Mouse (Mus musculus) liver (tissue): Measurements from ENCODE around the gene Wdr62.
"Not testable (repeated sequence)": the region's sequence is repeated elsewhere in the genome, so short reads cannot be mapped to it uniquely, and the experiment has no call there.

ENCODE experiments used
- DNase-seq: peaks from one replicate; pipeline ENCODE4 v3.0.0-alpha.2; 2020; ENCODE audit warnings: mixed read lengths

Wdr62 gene

GRCm38 (mm10) chr7:30251956-30252954 is 28.0 kb downstream of the Wdr62 start:
- no peak for DNase-seq

- DNase-seq = not testable (repeated sequence)
Measured at GRCm38 (mm10) chr7:30237374-30237773, 42.8 kb downstream of the Wdr62 start.

DNA sequence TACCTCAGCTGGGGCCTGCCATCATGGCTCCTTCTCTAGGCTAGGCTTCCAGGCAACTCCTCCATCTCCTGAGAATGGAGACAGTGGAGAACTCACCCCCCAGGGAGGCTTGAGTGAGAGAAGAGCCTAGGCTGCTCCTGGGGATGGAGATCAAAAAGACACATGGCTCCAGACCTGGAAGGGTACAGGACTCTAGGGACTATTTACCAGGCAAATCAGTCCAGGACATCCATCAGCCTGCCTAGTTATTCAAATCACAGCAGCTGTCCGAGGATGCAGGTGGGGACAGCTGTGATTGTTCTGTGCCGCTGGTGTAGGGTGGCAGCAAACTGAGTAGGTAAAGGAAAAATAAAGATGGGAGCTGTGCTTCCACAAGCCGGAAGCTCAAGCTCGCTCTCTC is 44.6 kb downstream of the Wdr62 start, which contains the start of gene Ovol3:
Ovol3 (minus strand) TSS at position 101 of the 400 bp plus-strand sequence.
- no peak for DNase-seq

- DNase-seq = no peak
Measured at GRCm38 (mm10) chr7:30235091-30235490, 45.1 kb downstream of the Wdr62 start.

GRCm38 (mm10) chr7:30234276-30234858 is 45.9 kb downstream of the Wdr62 start:
- DNase-seq = no peak

- no peak for DNase-seq
Measured at GRCm38 (mm10) chr7:30233387-30233786, 46.8 kb downstream of the Wdr62 start.

GRCm38 (mm10) chr7:30232631-30233148 is 47.5 kb downstream of the Wdr62 start:
- peak; percentile 73 for DNase-seq

- DNase-seq = peak; percentile 97
Measured at GRCm38 (mm10) chr7:30231669-30232454, 48.4 kb downstream of the Wdr62 start, which contains the start of the genes Polr2i and Tbcb. Gene Polr2i, plus strand, starts transcription at chr7:30231948. Gene Tbcb, minus strand, starts transcription at chr7:30232272.

GRCm38 (mm10) chr7:30231328-30231668 is 48.9 kb downstream of the Wdr62 start:
- DNase-seq = no peak

DNA sequence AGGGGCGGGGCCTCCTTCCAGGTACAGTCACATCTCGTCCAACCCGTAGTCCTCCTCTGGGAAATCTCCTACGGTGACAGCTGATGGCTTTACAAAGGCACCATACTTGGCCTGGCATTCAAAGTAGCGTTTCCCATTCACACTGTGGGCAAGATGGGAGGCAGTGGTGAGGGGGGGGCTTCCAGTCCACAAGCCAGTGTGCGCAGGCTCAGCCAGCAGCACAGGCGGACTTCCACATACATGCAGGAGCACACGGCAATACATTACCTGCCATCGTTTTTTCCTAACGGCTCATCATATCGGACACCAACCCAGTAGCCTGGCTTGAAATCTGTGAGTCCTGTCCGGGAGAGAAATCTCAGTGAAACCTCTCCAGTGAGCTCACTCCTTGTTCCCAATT is 56.0 kb downstream of the Wdr62 start:
- DNase-seq = no peak

- DNase-seq = peak; percentile 26
Measured at GRCm38 (mm10) chr7:30222205-30222604, 58.0 kb downstream of the Wdr62 start.

GRCm38 (mm10) chr7:30221433-30221832 is 58.8 kb downstream of the Wdr62 start:
- DNase-seq = no peak

GRCm38 (mm10) chr7:30220008-30220356 is 60.2 kb downstream of the Wdr62 start:
- DNase-seq = no peak

- DNase-seq = peak; percentile 61
Measured at GRCm38 (mm10) chr7:30219293-30220007, 60.8 kb downstream of the Wdr62 start.

DNA sequence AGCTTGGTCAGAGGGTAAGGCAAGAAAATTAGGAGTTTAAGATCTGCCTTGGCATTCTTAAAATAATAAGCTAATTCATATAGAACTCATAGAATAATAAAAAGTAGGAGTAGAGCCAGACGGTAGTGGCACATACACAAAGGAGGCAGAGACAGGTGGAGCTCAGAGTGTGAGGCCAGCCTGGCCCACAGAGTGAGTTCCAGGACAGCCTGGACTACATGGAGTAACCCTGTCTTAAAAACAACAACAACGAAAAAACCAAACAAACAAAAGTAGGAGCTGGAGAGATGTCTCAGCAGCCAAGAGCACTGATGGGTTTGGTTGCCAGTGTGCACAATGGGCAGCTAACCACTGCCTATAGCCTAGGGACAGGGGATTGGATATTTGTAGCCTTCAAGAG is 62.9 kb downstream of the Wdr62 start:
- no peak for DNase-seq

DNA sequence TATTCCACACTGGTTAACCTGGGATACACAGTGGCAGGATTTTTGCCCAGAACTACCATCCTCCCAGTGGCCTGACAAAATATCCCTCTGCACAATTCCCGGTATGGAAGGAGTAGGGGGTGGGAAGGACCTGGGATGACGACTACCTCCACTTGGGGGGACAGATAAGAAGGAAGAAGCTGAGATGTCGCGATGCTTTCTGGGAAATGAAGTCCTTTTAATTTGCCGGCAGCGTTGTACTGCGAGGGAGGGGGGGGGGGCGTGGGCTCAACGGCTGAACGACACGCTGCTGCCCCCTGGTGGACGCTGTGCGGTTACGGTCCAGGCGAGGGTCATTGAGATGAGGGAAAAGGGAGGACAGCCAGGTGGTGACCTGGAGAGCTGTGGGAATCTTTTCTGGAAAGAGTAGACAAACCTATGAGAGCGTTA is 63.5 kb downstream of the Wdr62 start:
- peak; percentile 84 for DNase-seq

DNA sequence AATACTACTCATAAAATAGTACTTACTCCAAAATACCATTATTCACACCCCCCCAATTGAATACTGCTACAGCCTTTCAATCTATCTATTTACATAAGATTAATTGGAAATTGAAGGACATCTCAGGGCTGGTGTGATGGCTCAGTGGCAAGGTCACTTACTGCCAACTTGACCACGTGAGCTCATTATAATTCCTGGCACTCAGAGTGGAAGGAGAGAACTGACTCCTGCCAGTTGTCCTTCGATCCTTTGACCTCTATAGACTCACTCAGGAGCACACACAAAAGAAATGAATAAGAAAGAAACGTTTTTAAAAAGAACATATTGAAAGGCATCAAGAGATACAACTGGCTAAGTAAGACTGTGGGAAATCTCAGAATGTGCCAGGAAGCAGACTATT is 64.3 kb downstream of the Wdr62 start:
- no peak for DNase-seq

- DNase-seq = no peak
Measured at GRCm38 (mm10) chr7:30213881-30214280, 66.3 kb downstream of the Wdr62 start.

DNA sequence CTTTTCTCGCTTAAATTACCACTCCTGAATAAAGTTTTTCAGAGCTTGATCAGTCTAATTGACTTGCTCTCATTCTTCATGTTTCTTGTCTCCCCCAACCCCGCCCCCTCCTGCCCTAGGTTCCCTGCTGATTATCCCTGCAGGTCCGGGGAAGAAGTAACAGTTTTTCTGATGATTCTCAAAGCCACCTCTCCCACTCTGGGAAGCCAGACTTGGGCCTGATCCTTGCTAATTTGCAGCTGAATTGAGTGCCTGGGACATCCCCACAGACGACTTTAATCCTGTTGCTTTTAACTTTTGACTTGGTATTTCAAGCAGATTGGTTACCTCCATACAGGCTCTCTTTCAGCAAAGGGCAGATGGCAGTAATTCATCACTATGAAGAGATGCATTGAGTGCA is 69.2 kb downstream of the Wdr62 start:
- DNase-seq = no peak

DNA sequence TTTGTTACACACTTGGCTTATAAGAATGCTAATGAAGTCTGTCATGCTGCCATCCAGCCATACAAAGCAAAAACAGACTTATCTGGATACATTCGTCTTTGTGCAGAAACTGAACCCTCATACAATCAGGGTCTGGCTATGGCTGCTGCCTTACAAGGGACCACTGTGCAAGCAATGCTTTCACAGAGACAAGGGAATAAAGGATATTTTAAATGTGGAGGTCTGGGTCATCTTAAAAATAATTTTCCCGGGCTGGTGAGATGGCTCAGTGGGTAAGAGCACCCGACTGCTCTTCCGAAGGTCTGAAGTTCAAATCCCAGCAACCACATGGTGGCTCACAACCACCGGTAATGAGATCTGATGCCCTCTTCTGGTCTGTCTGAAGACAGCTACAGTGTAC is 73.9 kb downstream of the Wdr62 start:
- DNase-seq = not testable (repeated sequence)

DNA sequence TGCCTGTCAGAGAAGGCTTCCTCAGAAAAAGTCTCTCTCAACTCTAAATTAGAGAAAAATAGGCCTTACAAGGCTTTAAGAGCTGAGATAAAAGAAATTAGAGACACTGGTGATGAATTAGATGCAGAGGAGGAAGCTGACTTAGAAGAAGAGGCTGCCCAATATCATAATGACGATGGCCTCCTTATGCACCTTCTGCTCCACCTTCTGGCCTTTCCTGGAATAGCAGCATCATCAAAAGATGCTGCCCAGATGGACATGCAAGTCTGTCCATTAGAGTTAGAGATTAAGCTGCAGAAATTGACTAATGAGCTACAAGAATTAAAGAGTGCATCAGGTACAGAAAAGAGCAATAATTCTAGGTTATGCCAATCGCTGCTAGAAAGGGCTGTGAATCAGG is 74.8 kb downstream of the Wdr62 start:
- peak; percentile 65 for DNase-seq

DNA sequence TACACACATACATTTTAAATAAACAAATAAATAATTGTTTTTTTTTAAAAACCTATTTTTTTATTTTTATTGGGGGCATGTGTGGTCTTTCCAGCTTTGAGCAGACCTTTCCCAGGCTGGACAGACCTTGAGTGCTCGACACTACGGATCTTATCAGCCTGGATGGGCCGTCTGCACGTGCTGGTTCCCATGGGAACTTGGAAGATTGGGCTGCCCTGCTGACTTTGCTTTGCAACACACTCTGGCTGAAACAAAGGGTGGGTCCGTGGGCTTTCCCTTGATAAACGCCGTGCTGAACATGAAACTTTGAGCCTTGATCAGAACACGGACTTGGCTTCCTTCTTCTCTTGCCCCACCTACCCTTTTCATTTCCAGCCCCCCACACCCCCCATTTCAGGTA is 75.8 kb downstream of the Wdr62 start:
- no peak for DNase-seq
